Mouse (Mus musculus): ENCODE data around the gene Nodal.

Gene Nodal

GRCm38 (mm10) chr10:61417672-61418071 is at the start of gene Nodal:
Gene Nodal, plus strand, starts transcription at chr10:61417972.
- no peak for DNase-seq

DNA sequence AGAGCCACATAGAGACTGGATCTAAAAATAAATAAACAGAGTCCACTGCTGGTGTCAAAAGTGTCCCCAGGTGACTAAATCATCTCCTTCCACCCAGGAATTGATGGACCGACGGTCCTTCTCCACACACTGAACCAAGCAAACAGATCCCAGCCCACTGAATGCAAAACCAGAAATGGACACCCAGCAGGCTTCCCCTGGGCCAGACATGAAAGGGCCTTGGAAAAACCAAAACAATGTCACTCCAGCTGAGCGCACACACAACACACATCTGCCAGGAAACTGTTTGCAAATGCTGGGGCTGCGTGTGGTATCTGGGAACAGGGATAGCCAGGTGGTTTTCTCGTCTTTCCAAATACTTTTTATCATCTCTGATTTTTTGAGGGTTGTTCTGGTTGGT is 48.0 kb upstream of the Nodal start:
- no peak for DNase-seq

DNA sequence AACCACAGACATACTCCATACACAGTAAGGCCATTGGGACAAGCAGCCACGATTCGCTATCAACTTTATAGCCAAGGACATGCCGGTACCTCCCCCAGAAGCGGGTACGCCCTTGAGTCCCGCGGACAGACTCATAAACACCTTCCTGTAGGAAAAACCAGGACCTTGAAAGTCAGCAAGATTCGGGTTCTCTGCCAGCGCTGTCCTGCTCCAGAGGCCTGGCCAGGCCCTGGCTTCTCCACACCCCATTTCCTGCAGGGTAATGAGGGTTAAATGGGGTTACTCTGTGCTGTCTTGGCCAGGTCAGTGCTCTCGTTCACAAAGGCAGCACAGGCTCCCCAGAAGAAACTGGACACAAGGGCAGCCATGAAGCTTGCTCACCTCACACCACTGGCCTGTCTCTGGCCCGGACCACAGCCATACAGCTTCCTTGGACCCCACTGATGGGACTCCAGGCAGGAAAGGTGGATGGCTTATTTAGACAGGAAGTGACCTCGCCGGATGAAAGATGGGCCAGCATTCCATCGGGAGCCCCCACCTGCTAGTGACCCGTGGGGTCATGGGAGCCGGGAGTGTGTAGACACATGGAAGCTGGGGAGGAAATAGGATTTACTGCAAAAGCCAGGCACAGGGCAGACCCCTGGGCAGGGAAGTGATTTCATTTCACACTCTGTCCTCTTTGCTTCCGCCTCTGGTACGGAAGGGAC is 47.3 kb upstream of the Nodal start:
- DNase-seq = no peak

DNA sequence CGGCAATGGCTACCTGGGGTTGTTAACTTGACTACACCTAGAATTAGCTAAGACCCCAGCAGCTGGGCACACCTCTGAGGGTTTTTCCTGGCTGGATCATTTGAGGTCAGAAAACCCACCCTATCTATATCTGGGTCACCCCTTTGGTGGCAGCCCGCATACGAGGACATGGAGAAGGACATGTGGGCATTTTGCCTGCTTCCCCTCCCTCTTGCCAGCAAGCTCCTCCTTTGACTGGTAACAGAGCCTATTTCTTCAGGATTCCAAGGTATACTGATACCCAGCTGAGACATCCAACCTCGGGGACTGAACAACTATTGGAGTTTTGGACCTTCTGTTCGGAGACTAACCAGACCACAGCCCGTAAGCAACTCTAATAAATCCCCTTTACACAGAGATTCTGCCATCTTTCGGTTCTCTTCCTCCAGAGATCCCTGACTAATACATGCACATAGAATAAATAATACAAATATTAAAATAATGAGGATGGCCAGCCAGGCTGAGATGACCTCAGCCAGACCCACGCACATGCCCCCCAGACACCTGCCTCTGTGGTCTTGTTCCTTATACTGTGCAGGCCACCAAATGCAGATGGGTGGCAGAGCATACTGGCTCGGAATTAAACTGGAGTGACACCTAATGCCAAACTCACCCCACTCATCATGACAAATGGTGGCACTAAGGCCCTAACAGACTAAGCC is 45.7 kb upstream of the Nodal start:
- DNase-seq = no peak

DNA sequence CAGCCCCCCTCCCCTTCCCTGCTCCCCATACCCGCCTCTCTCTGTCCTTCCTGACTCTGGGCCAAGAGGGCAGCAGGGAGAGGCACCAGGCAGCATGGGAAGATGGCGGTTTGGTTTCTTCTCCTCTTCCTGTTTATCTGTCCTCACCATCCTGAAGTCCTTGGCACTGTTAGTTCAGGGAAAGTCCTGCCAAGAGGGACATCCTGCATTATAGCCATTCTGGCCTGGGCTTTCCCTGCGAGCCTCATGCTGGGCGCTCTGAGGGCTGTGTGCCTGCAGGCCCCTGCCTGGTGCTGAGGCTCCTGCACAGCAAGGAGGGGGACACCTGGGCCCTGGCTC is 45.2 kb upstream of the Nodal start:
- DNase-seq = peak; percentile 65

GRCm38 (mm10) chr10:61374076-61374475 is 43.7 kb upstream of the Nodal start:
- no peak for DNase-seq

DNA sequence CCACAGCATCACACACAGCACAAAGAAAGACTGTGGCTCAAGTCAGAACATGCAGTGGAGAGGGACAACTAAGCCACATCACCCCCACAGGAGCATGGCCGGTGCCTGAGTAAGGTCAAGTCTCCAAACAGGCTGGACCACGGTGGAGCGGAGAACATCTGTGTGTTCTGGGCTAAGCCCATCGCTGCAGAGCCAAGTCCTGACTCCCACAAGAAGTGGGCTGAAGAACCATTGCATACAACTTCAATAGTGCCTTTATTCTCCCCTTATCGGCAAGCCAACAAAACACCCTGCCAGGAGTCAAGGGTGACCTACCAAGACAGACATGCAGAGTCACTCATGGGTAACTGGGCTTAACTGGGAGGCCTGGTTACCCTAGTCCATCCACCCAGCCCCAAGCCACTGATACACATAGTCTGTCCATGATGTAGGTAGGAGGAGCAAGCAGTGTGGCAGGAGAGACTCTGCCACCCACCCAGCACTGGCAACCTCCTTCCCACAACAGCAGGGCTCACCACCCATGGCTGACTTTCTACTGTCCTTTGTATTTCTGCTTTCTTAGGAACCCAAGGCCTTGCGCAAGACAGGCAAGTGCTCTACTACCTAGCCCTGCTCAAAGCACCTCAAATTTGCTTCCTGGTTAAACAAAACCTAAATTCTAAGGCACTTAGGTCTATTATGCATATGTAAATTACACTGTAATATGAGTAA is 42.8 kb upstream of the Nodal start:
- no peak for DNase-seq

DNA sequence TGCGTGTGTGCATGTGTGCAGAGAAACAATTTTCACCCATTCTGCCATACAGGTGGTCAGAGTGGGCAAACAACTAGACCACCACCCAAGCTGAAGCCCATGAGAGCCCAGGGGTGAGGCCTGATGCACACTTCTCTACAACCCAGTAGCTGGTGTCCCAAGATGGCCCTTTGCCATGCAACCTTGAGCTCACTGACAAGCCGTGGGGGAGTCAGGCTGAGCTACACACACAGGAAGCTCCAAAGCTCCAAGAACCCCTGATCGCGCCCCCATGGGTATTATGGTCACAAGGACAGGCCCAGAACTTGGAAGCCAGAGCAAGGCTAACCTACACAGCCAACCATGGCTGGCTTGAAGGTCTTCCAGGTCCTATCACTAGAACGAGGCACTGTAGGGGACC is 39.7 kb upstream of the Nodal start:
- DNase-seq = no peak

GRCm38 (mm10) chr10:61378698-61379097 is 39.1 kb upstream of the Nodal start:
- DNase-seq = no peak

DNA sequence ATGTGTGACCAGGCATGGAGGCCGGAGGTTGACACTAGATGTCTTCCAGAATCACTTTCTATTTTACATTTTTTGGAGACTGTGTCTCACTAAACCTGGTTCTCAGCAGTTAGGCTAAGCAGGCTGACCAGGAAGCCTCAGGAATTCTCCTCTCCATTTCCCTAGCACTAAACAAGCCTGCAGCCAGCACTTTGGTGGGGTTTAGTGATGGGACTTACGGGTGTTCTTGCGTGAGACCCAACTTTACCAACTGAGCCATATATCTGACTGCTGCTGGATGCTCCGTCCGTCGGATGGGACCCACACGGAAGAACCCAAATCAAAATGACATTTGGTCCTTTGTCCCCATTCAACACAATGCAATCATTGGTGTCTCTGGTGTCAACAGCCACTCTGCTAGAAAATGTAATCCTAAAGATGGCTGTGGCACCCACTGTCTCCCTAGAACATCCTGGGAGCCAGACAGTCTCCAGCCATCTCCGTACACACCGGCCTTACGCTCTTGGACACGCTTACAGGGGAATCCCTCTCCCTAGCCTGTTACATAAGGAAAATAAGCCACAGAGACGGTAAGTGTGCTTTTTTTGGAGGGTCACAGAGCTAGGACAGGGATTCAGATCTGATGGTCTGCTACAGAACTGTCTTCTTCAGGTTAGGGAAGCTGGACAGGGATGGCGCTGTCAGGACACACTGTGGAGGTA is 38.3 kb upstream of the Nodal start:
- DNase-seq = no peak

- no peak for DNase-seq
Measured at GRCm38 (mm10) chr10:61380186-61380585, 37.6 kb upstream of the Nodal start.

DNA sequence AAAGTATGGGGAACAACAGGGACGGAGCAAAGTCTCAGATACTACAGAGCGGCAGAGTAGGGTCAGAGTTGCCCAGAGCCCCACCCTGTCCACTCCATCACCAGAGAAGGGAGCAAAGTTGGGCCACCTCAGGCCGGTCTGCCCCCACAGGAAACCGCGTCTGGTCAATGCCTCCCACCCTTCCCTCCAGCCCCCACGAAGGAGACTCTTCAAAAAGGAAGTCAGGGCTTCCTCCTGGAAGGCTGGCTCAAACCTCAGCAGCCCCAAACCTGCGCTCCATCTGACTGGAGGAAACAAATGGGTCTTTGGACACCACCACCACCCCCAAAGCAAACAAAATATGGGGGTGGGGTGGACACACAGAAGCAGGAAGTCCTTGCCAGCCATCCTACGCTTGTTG is 35.9 kb upstream of the Nodal start:
- no peak for DNase-seq

- no peak for DNase-seq
Measured at GRCm38 (mm10) chr10:61382281-61382731, 35.5 kb upstream of the Nodal start.

DNA sequence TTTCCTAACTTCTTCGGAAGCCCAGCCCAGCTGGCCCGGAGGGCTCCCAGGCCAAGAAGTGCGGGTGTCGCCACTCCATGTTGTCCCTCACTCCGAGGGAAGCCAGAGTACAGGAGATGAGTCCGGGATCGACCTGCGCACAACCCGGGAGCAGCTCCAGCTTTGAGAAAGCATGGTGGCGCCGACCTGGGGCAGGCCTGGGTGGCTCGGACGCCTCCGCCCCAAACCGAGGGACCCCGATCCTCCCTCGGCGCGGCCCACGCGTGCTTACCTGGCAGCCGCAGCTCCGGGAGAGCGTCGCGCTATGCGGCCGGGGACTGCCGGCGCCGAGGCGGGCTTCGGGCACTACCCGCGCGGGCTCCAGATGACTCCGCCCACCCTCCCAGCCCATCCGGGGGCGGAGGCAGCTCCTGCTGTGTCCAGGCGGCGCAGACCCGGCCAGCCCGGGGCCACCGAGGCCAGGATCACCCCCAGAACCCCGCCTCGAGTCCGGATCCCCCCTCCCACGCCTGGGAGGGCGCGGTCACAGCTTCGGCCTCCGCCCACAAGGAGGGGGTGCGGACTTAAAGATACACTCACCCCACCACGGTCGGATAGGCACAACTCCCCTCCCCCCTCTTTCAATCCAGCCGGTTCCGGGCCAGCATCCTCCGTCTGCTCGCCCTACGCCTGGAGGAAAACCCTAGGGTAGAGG is 34.6 kb upstream of the Nodal start, which contains the start of gene Pald1:
Pald1 (minus strand) TSS at position 510 of the 694 bp plus-strand sequence.
- DNase-seq = peak; percentile 55

DNA sequence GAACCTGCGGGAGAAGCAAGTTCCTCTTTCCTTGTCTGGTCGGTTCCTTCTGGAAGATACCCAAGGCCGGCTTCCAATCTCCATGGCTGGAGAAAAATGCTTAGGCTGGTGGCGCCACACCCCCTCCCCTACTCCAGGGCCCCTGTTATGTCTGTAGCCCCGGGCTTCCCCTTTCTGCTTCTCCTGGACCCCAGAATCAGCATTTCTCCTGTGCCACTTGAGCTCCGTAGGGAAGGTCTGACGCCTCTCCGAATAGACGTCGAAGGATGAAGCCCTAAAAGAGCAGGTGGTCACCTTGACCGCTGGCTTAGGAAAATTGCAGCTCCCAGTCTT is 34.1 kb upstream of the Nodal start:
- no peak for DNase-seq

- DNase-seq = no peak
Measured at GRCm38 (mm10) chr10:61385174-61385573, 32.6 kb upstream of the Nodal start.

- no peak for DNase-seq
Measured at GRCm38 (mm10) chr10:61386284-61386683, 31.5 kb upstream of the Nodal start.

DNA sequence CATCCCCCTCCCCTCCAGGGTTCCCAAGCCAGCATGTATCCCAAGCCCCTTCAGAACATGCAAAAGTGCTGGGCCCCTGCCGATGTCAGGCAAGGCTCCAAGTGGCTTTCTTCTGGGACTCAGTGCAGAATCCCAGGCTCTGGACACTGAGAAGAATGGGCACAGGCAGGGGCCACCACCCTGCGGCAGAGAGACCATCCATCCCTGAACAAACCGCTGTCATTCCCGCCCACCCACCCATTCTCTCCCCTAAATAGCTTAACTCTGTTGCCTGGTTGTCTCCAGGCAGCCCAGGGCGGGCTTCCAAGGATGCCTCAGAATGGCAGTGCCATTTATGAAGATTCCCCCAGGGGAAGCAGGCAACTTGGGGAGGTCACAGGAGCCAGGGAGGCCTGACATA is 28.8 kb upstream of the Nodal start:
- DNase-seq = no peak

DNA sequence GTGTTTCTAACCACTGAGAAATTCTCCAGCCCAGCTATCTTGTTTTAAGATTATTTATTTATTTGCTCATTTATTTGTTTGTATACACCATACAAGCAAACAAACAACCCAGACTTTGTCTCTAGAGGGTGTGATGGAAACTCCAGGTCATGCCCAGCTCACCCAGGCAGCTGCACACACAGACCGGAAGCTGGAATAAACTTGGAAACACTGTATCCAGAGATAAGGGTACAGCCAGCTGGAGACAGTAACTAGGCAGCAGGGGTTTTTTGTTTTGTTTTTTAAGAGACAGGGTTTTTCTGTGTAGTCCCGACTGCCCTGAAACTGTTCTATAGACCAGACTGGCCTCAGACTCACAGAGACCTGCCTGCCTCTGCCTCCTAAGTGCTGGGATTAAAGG is 27.6 kb upstream of the Nodal start:
- no peak for DNase-seq

DNA sequence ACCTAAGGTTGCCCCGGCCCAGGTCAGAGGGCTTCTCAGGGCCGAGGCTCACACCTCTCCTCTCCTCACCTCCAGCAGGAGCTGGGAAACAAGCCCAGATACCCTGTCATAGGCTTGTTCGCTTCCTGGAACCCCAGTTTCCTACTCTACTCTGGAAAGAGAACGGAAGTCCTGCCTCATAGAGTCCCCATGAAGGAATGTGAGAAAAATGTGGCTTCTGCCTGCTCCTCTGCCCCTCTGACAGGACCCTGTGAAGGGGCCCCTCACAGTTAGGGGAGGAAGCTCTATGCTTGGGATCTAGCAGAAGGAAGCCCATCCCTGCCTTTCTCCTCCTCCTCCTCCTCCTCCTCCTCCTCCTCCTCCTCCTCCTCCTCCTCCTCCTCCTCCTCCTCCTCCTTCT is 25.2 kb upstream of the Nodal start:
- no peak for DNase-seq

DNA sequence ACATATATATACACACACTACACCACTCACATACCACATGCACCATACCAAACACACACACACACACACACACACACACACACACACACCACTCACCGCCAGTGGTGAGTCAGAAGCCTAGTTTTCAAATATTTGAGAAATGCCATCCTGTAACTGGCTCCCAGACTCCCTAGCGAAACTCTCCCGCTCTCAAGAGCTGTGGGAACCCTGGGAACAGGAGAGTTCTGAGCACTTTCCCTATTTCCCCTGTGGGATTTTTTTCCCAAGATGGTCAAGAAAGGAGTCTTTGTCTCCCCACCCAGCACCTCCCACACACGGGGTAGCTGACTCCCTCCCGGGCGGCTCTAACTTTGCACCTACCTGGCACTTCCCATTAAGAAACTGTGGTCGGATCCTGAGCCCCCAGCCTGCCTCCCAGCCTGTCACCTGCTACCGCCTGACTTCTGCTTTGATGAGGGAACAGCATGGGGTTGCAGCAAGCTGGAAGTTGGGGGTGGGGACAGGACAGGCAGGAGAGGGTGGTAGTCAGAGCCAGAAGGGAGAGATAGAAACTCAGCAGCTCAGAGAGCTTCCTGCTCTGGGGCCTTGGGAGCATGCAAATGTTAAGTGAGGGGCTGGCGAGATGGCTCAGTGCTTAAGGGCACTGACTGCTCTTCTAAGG is 23.2 kb upstream of the Nodal start:
- no peak for DNase-seq

GRCm38 (mm10) chr10:61398125-61398524 is 19.6 kb upstream of the Nodal start:
- no peak for DNase-seq
